Mouse (Mus musculus) MEL (cell line): ENCODE data around the gene Smad6.

Source experiments
- CHD2 ChIP-seq: IDR thresholded peaks from 2 replicates; pipeline ENCODE4 v1.6.1; 2011; ENCODE audit warnings: low read length, improper control_type of control experiment
- E2F4 ChIP-seq: IDR thresholded peaks from 2 replicates; pipeline ENCODE4 v1.6.1; 2011; ENCODE audit warnings: low read depth, low read length, improper control_type of control experiment, borderline replicate concordance
- MAX ChIP-seq: IDR thresholded peaks from 2 replicates; pipeline ENCODE4 v1.6.1; 2011; ENCODE audit warnings: low read length, improper control_type of control experiment
- TAL1 ChIP-seq: IDR thresholded peaks from 2 replicates; pipeline ENCODE4 v1.6.1; 2012; ENCODE audit warnings: mild to moderate bottlenecking, inconsistent platforms, low read length, moderate library complexity, mixed read lengths

DNA sequence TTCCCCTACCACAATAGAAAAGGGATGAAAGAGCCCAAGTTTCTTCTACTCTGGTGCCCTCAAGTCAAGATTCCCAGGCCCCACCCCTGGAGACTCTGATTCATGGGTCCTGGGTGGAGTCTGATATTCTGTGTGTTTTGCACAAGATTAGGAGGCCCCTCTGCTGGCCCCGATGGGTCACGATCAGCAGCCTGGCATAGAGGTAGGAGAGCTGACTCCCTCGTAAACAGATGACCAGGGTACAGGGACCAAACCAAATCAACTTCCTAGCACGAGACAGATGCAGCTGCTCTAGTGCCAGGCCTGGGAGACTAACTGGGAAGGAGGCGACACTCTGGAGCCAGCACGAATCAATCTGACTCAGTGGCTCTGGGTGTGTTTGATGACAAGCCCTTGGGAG, 51.0 kb downstream of the Smad6 start:
- TF ChIP-seq E2F4: no peak
- TF ChIP-seq MAX: no peak
- no peak for TF ChIP-seq CHD2
- TF ChIP-seq TAL1: no peak
